Mouse (Mus musculus): ENCODE measurements around the gene Idh3a.

The Idh3a gene

GRCm38 (mm10) chr9:54647456-54647855, 61.3 kb downstream of the Idh3a start:
- DNase-seq (ENCODE audit: low read depth) = no peak

- DNase-seq (ENCODE audit: low read depth) = no peak
Measured at GRCm38 (mm10) chr9:54649360-54649759, 63.2 kb downstream of the Idh3a start.

DNA sequence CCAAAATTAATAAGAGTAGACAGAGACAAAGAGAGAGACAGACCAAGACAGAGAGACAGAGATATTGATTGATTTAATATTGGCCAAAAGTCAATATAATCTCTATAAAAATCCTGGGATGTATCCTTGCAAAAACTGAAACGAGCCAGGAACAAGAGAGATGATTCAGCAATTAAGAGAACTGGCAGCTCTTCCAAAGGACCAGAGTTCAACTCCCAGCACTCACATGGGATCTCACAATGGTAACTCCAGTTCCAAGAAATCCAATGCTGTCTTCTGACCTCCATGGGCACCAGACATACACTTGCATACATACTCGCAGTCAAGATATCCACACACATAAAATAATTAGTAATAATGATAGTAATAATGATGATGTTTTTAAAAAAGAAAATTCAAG, 66.6 kb downstream of the Idh3a start:
- DNase-seq (ENCODE audit: low read depth) = no peak

Data from fibroblast of lung, adult 2 months (primary cell).